Mouse (Mus musculus) limb, embryonic 11.5 days (tissue): ENCODE measurements around the gene Tenm4. TPM values are rescaled to one million over a fixed set of nuclear protein-coding genes. Genes with fewer than 3 reads are reported as not detected.

Experiments
- ATAC-seq: fragments of 200-750 bp; cut with Nextera tagmentation; 2 replicates; pipeline ENCODE4 v1.8.0; 2017; ENCODE audit warnings: low read depth; ENCODE audit not compliant: insufficient number of reproducible peaks, low FRiP score, low TSS enrichment
- DNase-seq: peaks from one replicate; pipeline ENCODE4 v3.0.0-alpha.2; 2015; ENCODE audit warnings: low spot score
- H3K27ac ChIP-seq: fragments of 300-500 bp; sonication (generic); replicated peaks from 2 replicates; pipeline ENCODE4 v1.5.1; 2014; ENCODE audit warnings: low read depth, mild to moderate bottlenecking, low read length
- H3K27me3 ChIP-seq: fragments of 300-500 bp; sonication (generic); 2 replicates; pipeline ENCODE4 v1.6.1; 2014; ENCODE audit warnings: mild to moderate bottlenecking, low read length, mixed read lengths; ENCODE audit not compliant: control insufficient read depth, insufficient read depth
- H3K36me3 ChIP-seq: fragments of 300-500 bp; sonication (generic); 2 replicates; pipeline ENCODE4 v1.6.1; 2014; ENCODE audit warnings: mild to moderate bottlenecking, low read length, moderate library complexity, mixed read lengths; ENCODE audit not compliant: control insufficient read depth, insufficient read depth
- H3K4me1 ChIP-seq: fragments of 300-500 bp; sonication (generic); 2 replicates; pipeline ENCODE4 v1.6.1; 2014; ENCODE audit warnings: low read length, mixed read lengths; ENCODE audit not compliant: control insufficient read depth, insufficient read depth
- H3K4me2 ChIP-seq: fragments of 300-500 bp; sonication (generic); 2 replicates; pipeline ENCODE4 v1.6.1; 2014; ENCODE audit warnings: low read depth, mild to moderate bottlenecking, moderate library complexity; ENCODE audit not compliant: severe bottlenecking
- H3K4me3 ChIP-seq: fragments of 300-500 bp; sonication (generic); 2 replicates; pipeline ENCODE4 v1.5.1; 2014; ENCODE audit warnings: low read depth, low read length
- H3K9ac ChIP-seq: fragments of 300-500 bp; sonication (generic); 2 replicates; pipeline ENCODE4 v1.6.1; 2014; ENCODE audit warnings: mild to moderate bottlenecking, low read length
- H3K9me3 ChIP-seq: fragments of 300-500 bp; sonication (generic); 2 replicates; pipeline ENCODE4 v1.6.1; 2016; ENCODE audit warnings: low read length; ENCODE audit not compliant: control insufficient read depth
- WGBS: fragments of 180-500 bp; shearing (Covaris S2); extraction: QIAGEN DNeasy Blood & Tissue Kit; methylation state at CpG from one replicate; pipeline ENCODE4 v1.1.7; 2014; 5-methylcytosine and 5-hydroxymethylcytosine counted together
- polyA plus RNA-seq: library from polyadenylated mRNA; unstranded; fragments of >200 nt; fragmentation: Nextera tagmentation; extraction: Ambion mirVana; gene quantifications from 2 replicates; pipeline ENCODE4 v1.2.1, GENCODE M21; 2014

Tenm4 gene
- polyA plus RNA-seq, 1 experiment from 2014 or later, result 43.1 TPM

GRCm38 (mm10) chr7:96808059-96808646 lies 637.1 kb downstream of the Tenm4 start:
- H3K4me3 ChIP-seq, result no peak overlapping the region
- no peak overlapping the region for H3K4me2 ChIP-seq
- no peak overlapping the region for H3K9ac ChIP-seq
- H3K27ac ChIP-seq, result no peak overlapping the region
- no peak for DNase-seq
- 80% methylated on average over 7 of the region's 7 CpGs for WGBS
- peaks cover 3% of the 10 kb centered on the region for H3K4me1 ChIP-seq
- H3K36me3 ChIP-seq, result no peaks in the 10 kb centered on the region
- H3K9me3 ChIP-seq, result no peaks in the 10 kb centered on the region
- ATAC-seq, result no peak
- H3K27me3 ChIP-seq, result no peaks in the 10 kb centered on the region

- ATAC-seq, result no peak
- no peak for DNase-seq
- WGBS, result 92% methylated on average over 11 of the region's 11 CpGs
- no peak overlapping the region for H3K9ac ChIP-seq
- no peaks in the 10 kb centered on the region for H3K36me3 ChIP-seq
- no peak overlapping the region for H3K27ac ChIP-seq
- no peaks in the 10 kb centered on the region for H3K27me3 ChIP-seq
- no peaks in the 10 kb centered on the region for H3K9me3 ChIP-seq
- H3K4me3 ChIP-seq, result no peak overlapping the region
- H3K4me1 ChIP-seq, result peaks cover 12% of the 10 kb centered on the region
- no peak overlapping the region for H3K4me2 ChIP-seq
Measured at GRCm38 (mm10) chr7:96811691-96812090, 640.6 kb downstream of the Tenm4 start.

- Histone ChIP-seq H3K4me2 (no peak overlapping the region), H3K4me3 (no peak overlapping the region), H3K9ac (no peak overlapping the region), H3K4me1 (peaks cover 14% of the 10 kb centered on the region), H3K27ac (peak overlapping the region; percentile 67; the same call in 1 of the 2 replicates), H3K36me3 (no peaks in the 10 kb centered on the region), H3K27me3 (no peaks in the 10 kb centered on the region), H3K9me3 (no peaks in the 10 kb centered on the region)
- no peak for DNase-seq
- WGBS, result 89% methylated on average over 5 of the region's 5 CpGs
- no peak for ATAC-seq
Measured at GRCm38 (mm10) chr7:96813036-96813435, 642.0 kb downstream of the Tenm4 start.

GRCm38 (mm10) chr7:96813497-96814400 lies 642.7 kb downstream of the Tenm4 start:
- Histone ChIP-seq H3K4me2 (no peak overlapping the region), H3K4me1 (peaks cover 14% of the 10 kb centered on the region), H3K27ac (peak overlapping the region; percentile 67; the same call in 1 of the 2 replicates), H3K27me3 (no peaks in the 10 kb centered on the region), H3K9ac (no peak overlapping the region), H3K9me3 (no peaks in the 10 kb centered on the region), H3K4me3 (no peak overlapping the region), H3K36me3 (no peaks in the 10 kb centered on the region)
- DNase-seq, result no peak
- 59% methylated on average over 9 of the region's 9 CpGs for WGBS
- ATAC-seq, result peak; percentile 18; the same call in 1 of the 2 replicates

GRCm38 (mm10) chr7:96814581-96814980 lies 643.5 kb downstream of the Tenm4 start:
- H3K4me2 ChIP-seq, result no peak overlapping the region
- H3K9ac ChIP-seq, result no peak overlapping the region
- no peaks in the 10 kb centered on the region for H3K27me3 ChIP-seq
- H3K9me3 ChIP-seq, result no peaks in the 10 kb centered on the region
- H3K27ac ChIP-seq, result no peak overlapping the region
- H3K36me3 ChIP-seq, result no peaks in the 10 kb centered on the region
- no peak overlapping the region for H3K4me3 ChIP-seq
- peaks cover 16% of the 10 kb centered on the region for H3K4me1 ChIP-seq
- DNase-seq, result no peak
- ATAC-seq, result no peak

DNA sequence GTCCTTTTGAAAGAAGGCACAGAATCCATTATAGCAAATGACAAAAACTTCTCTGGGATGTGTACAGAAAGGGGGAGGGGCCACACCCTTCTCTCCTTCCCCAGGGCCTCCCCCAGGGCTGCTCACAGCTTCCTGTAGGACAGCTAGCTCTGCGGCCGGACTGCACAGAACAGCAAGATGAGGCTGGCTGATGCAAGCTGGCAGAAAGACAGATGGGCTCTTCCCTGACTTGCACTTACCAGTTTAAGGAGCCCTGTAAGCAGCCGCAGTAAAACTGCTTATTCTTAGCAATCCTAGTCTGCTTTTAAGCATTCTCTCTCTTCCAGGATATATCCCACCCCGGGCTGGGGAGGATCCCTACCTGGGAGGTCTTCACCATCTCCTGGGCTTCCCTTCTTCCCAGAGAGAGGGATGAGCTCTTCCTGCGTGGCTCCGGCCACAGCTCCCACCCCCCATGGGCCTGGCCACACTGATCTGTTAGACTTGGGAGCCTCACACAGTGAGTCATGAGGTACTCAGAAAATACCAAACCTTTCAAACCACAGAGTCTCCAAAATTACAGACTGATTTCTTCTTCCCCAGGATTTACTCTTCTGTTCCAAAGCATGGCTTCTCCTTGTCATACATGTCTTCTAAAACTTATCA lies 646.1 kb downstream of the Tenm4 start:
- Histone ChIP-seq H3K4me1 (peaks cover 23% of the 10 kb centered on the region), H3K27ac (no peak overlapping the region), H3K36me3 (no peaks in the 10 kb centered on the region), H3K9me3 (no peaks in the 10 kb centered on the region), H3K4me2 (no peak overlapping the region), H3K27me3 (no peaks in the 10 kb centered on the region), H3K4me3 (no peak overlapping the region), H3K9ac (no peak overlapping the region)
- DNase-seq, result no peak
- no peak for ATAC-seq
- 40% methylated on average over 6 of the region's 6 CpGs for WGBS

DNA sequence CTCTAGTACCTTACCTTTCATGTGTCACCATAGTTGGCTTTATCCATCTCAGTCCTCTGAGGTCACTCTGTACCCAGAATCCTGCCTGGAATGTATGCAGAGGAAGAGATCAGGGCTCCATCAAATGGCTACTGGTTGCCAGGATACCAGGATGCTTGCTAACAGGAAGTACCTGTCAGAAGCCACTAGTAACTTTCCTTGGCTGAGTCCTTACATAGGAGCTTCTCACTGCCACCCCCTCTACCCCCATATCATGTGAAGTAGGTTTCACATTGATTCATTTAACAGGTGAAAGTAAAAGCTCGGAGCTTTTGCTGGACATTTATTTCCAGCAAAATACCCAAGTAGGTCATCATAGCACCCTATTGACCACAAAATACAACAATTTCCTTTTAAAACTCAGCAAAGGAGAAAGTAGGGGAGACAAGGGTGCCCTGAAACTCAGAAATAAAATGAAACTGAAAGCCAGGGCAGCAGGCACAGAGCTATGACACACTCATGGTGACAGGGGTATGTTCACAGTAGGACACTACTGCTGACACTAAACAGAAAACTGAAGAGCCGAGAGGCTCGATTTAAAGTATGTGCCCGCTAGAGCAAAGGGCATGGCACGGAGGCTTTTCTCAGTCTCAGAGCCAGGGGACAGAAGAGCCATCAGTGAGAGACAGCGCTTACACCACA lies 647.3 kb downstream of the Tenm4 start:
- Histone ChIP-seq H3K27ac (no peak overlapping the region), H3K4me1 (peaks cover 17% of the 10 kb centered on the region), H3K36me3 (no peaks in the 10 kb centered on the region), H3K4me3 (no peak overlapping the region), H3K9me3 (no peaks in the 10 kb centered on the region), H3K27me3 (no peaks in the 10 kb centered on the region), H3K4me2 (no peak overlapping the region), H3K9ac (no peak overlapping the region)
- 94% methylated on average over 6 of the region's 6 CpGs for WGBS
- ATAC-seq (no peak), DNase-seq (no peak)

DNA sequence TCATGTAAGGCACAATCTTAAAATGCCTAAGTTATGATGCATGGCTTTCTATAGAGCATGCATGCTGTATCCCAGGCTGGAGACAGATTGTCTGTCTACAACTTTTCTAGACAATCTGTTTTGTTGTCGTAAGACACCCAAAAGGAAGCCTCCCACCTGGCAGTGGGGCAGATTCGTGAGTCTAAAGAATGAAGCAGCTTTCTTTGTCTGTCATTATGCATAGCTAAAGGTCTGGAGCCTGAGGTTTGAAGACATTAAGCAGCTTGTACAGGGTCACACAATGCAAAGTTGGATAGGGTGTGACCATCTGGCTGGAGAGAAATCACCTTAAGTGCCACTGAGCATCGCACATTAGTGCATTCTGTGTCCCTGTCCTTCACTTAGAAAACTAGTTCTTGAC lies 648.5 kb downstream of the Tenm4 start:
- Histone ChIP-seq H3K9ac (no peak overlapping the region), H3K27me3 (no peaks in the 10 kb centered on the region), H3K4me3 (no peak overlapping the region), H3K9me3 (no peaks in the 10 kb centered on the region), H3K27ac (no peak overlapping the region), H3K4me2 (no peak overlapping the region), H3K4me1 (peaks cover 11% of the 10 kb centered on the region), H3K36me3 (no peaks in the 10 kb centered on the region)
- ATAC-seq (no peak), DNase-seq (no peak)
- WGBS, result 84% methylated on average over 3 of the region's 3 CpGs
